Mouse (Mus musculus) 3T3-L1 (cell line): ENCODE results near the gene B4galt2.
A peak's percentile ranks its signal among the peaks of the same experiment; 100 is the strongest.

ENCODE experiments used
- DNase-seq: peaks from one replicate; pipeline ENCODE4 v3.0.0-alpha.2; 2015; ENCODE audit warnings: low read depth, low spot score

Gene B4galt2

GRCm38 (mm10) chr4:117908834-117909453 is 25.7 kb upstream of the B4galt2 start:
- no peak for DNase-seq

- DNase-seq: peak; percentile 79
Observed at GRCm38 (mm10) chr4:117906196-117906595, 22.9 kb upstream of the B4galt2 start.

- DNase-seq: no peak
Observed at GRCm38 (mm10) chr4:117904761-117905160, 21.5 kb upstream of the B4galt2 start.

- DNase-seq: no peak
Observed at GRCm38 (mm10) chr4:117904094-117904493, 20.8 kb upstream of the B4galt2 start.

- DNase-seq: no peak
Observed at GRCm38 (mm10) chr4:117898111-117898510, 14.8 kb upstream of the B4galt2 start.

GRCm38 (mm10) chr4:117896031-117896430 is 12.7 kb upstream of the B4galt2 start:
- no peak for DNase-seq

- DNase-seq: no peak
Observed at GRCm38 (mm10) chr4:117895339-117895738, 12.1 kb upstream of the B4galt2 start.

- no peak for DNase-seq
Observed at GRCm38 (mm10) chr4:117894601-117895000, 11.3 kb upstream of the B4galt2 start.

- DNase-seq: peak; percentile 65
Observed at GRCm38 (mm10) chr4:117893376-117893775, 10.1 kb upstream of the B4galt2 start.

- DNase-seq: peak; percentile 95
Observed at GRCm38 (mm10) chr4:117891738-117892161, 8.5 kb upstream of the B4galt2 start, which contains the start of gene Dph2. Gene Dph2, minus strand, starts transcription at chr4:117892032.

- no peak for DNase-seq
Observed at GRCm38 (mm10) chr4:117890750-117891149, 7.5 kb upstream of the B4galt2 start.

- DNase-seq: no peak
Observed at GRCm38 (mm10) chr4:117890031-117890430, 6.7 kb upstream of the B4galt2 start.

- no peak for DNase-seq
Observed at GRCm38 (mm10) chr4:117889471-117889870, 6.2 kb upstream of the B4galt2 start.

GRCm38 (mm10) chr4:117887920-117888319 is 4.6 kb upstream of the B4galt2 start:
- DNase-seq: no peak

GRCm38 (mm10) chr4:117887133-117887532 is 3.8 kb upstream of the B4galt2 start, which contains the start of gene Atp6v0b:
Gene Atp6v0b, minus strand, starts transcription at chr4:117887333.
- DNase-seq: peak; percentile 81

- no peak for DNase-seq
Observed at GRCm38 (mm10) chr4:117886644-117887043, 3.4 kb upstream of the B4galt2 start.

GRCm38 (mm10) chr4:117885994-117886393 is 2.7 kb upstream of the B4galt2 start:
- DNase-seq: peak; percentile 50

- no peak for DNase-seq
Observed at GRCm38 (mm10) chr4:117885093-117885492, 1.8 kb upstream of the B4galt2 start.

- DNase-seq: no peak
Observed at GRCm38 (mm10) chr4:117884146-117884545, 859 bp upstream of the B4galt2 start.

GRCm38 (mm10) chr4:117878703-117879102 is 4.6 kb downstream of the B4galt2 start:
- no peak for DNase-seq

- no peak for DNase-seq
Observed at GRCm38 (mm10) chr4:117878301-117878700, 5.0 kb downstream of the B4galt2 start.

- DNase-seq: no peak
Observed at GRCm38 (mm10) chr4:117873615-117874014, 9.7 kb downstream of the B4galt2 start.

- no peak for DNase-seq
Observed at GRCm38 (mm10) chr4:117872471-117872886, 10.8 kb downstream of the B4galt2 start, which contains the start of gene Ccdc24. Gene Ccdc24, minus strand, starts transcription at chr4:117872557.

- no peak for DNase-seq
Observed at GRCm38 (mm10) chr4:117871787-117872186, 11.5 kb downstream of the B4galt2 start.
